21 mouse cellular contexts compared by ENCODE assay signal in the genomic region with DNA sequence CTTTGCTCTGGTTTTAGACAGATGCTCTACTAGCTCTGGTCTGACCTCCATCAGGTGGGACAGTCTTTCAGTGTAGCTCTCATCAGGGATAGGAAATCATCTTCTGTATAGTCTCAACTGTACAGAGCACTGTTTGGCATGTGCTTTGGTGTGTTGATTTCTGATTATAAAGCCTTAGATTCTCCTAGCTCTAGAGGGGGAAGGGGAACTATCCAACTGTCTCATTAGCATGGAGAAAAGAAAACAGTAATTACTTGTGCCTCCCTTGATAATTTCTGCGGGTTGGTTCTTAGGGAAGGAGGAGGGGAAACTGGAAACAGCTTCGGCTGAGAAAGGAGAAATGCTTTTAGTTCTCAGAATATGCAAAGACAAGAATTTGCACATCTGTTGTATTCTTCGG. TPM values are rescaled to one million over a fixed set of nuclear protein-coding genes. Genes with fewer than 3 reads are reported as not detected.
DNase-seq lines count a peak whose midpoint lies in the region; ATAC-seq and TF ChIP-seq lines count a peak whose summit lies in the region.
"Had no signal": no experiment of that assay in that cellular context is flagged by ENCODE, and none has a peak within 500 bp of the region (broad histone marks: within the 10 kb centered on the region; RNA-seq: fewer than 3 reads in every experiment).

No protein-coding gene starts in this region.

- no peak overlapping the region for H3K4me3 ChIP-seq in lung, embryonic 14.5 days (ENCODE audit: low read depth, low read length)
- no peak overlapping the region for H3K4me3 ChIP-seq in embryonic facial prominence, embryonic 15.5 days (replicated peaks)
- no peak overlapping the region for H3K4me3 ChIP-seq in forebrain, postnatal 0 days (ENCODE audit: low read depth, low read length)
- H3K4me3 ChIP-seq: heart, embryonic 13.5 days; liver, embryonic 12.5 days; megakaryocyte, embryonic 14.5 days; neural tube, embryonic 12.5 days had no signal

- 0 out of 2 replicates have a peak, but pooled peaks cover 3% of the 10 kb centered on the region for H3K36me3 ChIP-seq in lung, embryonic 14.5 days (ENCODE audit: insufficient read depth)
- H3K36me3 ChIP-seq in embryonic facial prominence, embryonic 15.5 days, result no peaks in the 10 kb centered on the region
- no peaks in the 10 kb centered on the region for H3K36me3 ChIP-seq in forebrain, postnatal 0 days (ENCODE audit: insufficient read depth)
- H3K36me3 ChIP-seq: heart, embryonic 13.5 days; neural tube, embryonic 12.5 days had no signal

- WGBS in lung, embryonic 14.5 days, result 63% methylated on average over 3 of the region's 3 CpGs
- WGBS in embryonic facial prominence, embryonic 15.5 days, result 7% methylated on average over 3 of the region's 3 CpGs
- WGBS in forebrain, postnatal 0 days, result 11% methylated on average over 3 of the region's 3 CpGs

- ATAC-seq in lung, embryonic 14.5 days (ENCODE audit: insufficient read depth), result no peak
- ATAC-seq in embryonic facial prominence, embryonic 15.5 days (ENCODE audit: insufficient number of reproducible peaks, low FRiP score, low TSS enrichment, low read depth), result no peak
- peak; percentile 66 for ATAC-seq in forebrain, postnatal 0 days
- ATAC-seq in monocyte, adult 5-6 weeks (replicated peaks; ENCODE audit: insufficient number of reproducible peaks, low FRiP score, low TSS enrichment, poor library complexity, severe bottlenecking), result 0 out of 2 replicates have a peak, but pooled peaks have one; percentile 25
- ATAC-seq: liver, embryonic 12.5 days had no signal

- H3K4me2 ChIP-seq in lung, embryonic 14.5 days, result no peak overlapping the region
- H3K4me2 ChIP-seq in embryonic facial prominence, embryonic 15.5 days (replicated peaks), result no peak overlapping the region
- no peak overlapping the region; the same call in 1 of the 2 replicates for H3K4me2 ChIP-seq in forebrain, postnatal 0 days (ENCODE audit: low read depth)
- H3K4me2 ChIP-seq: heart, embryonic 13.5 days; liver, embryonic 12.5 days; neural tube, embryonic 12.5 days had no signal

- no peaks in the 10 kb centered on the region for H3K27me3 ChIP-seq in lung, embryonic 14.5 days (ENCODE audit: insufficient read depth, low read length)
- H3K27me3 ChIP-seq in embryonic facial prominence, embryonic 15.5 days, result no peaks in the 10 kb centered on the region
- no peaks in the 10 kb centered on the region for H3K27me3 ChIP-seq in forebrain, postnatal 0 days (ENCODE audit: insufficient read depth, low read length)
- H3K27me3 ChIP-seq: heart, embryonic 13.5 days; liver, embryonic 12.5 days; megakaryocyte, embryonic 14.5 days; neural tube, embryonic 12.5 days had no signal

- no peak for TF ChIP-seq CTCF in lung, embryonic 14.5 days (IDR thresholded peaks at IDR 0.05; ENCODE audit: low read depth)
- TF ChIP-seq CTCF in forebrain, postnatal 0 days (IDR thresholded peaks at IDR 0.05; ENCODE audit: low read depth), result no peak

- H3K9ac ChIP-seq in lung, embryonic 14.5 days, result no peak overlapping the region
- no peak overlapping the region for H3K9ac ChIP-seq in embryonic facial prominence, embryonic 15.5 days
- no peak overlapping the region for H3K9ac ChIP-seq in forebrain, postnatal 0 days
- H3K9ac ChIP-seq: heart, embryonic 13.5 days; liver, embryonic 12.5 days; neural tube, embryonic 12.5 days had no signal

- H3K27ac ChIP-seq in lung, embryonic 14.5 days (ENCODE audit: low read depth), result 0 out of 2 replicates have a peak overlapping the region, but pooled peaks have one; percentile 37
- 0 out of 2 replicates have a peak overlapping the region, but pooled peaks have one; percentile 9 for H3K27ac ChIP-seq in embryonic facial prominence, embryonic 15.5 days (replicated peaks)
- no peak overlapping the region for H3K27ac ChIP-seq in forebrain, postnatal 0 days (ENCODE audit: low read depth, low read length)
- H3K27ac ChIP-seq: heart, embryonic 13.5 days; liver, embryonic 12.5 days; neural tube, embryonic 12.5 days had no signal

- peaks cover 3% of the 10 kb centered on the region; the same call in 1 of the 2 replicates for H3K4me1 ChIP-seq in lung, embryonic 14.5 days (ENCODE audit: insufficient read depth)
- peaks cover 26% of the 10 kb centered on the region for H3K4me1 ChIP-seq in embryonic facial prominence, embryonic 15.5 days
- H3K4me1 ChIP-seq in forebrain, postnatal 0 days (ENCODE audit: insufficient read depth), result peaks cover 10% of the 10 kb centered on the region; the same call in 1 of the 2 replicates

- DNase-seq in lung, embryonic 14.5 days, result no peak
- DNase-seq in lung, postnatal 25 days (ENCODE audit: low spot score), result no peak
- DNase-seq in forebrain, postnatal 0 days, result peak; percentile 25
- DNase-seq in kidney, postnatal 25 days, result no peak
- no peak for DNase-seq in kidney, adult 8-10 months
- no peak for DNase-seq in embryo, embryonic 10.5 days (ENCODE audit: low spot score)

- no peaks in the 10 kb centered on the region for H3K9me3 ChIP-seq in lung, embryonic 14.5 days (ENCODE audit: low read depth, low read length)
- H3K9me3 ChIP-seq in embryonic facial prominence, embryonic 15.5 days (replicated peaks), result no peaks in the 10 kb centered on the region
- H3K9me3 ChIP-seq in forebrain, postnatal 0 days (ENCODE audit: low read length), result no peaks in the 10 kb centered on the region
- H3K9me3 ChIP-seq: heart, embryonic 13.5 days; liver, embryonic 12.5 days; megakaryocyte, embryonic 14.5 days; neural tube, embryonic 12.5 days had no signal

RNA-seq across cellular contexts. Expression of gene a, which starts 25.9 kb away (rescaled TPM):
- polyA plus RNA-seq in lung, embryonic 14.5 days (2014; fragmentation: Nextera tagmentation; extraction: Ambion mirVana), result not detected in 2 replicates
- 18.8 and 20.1 TPM in 2 replicates for polyA plus RNA-seq in embryonic facial prominence, embryonic 15.5 days (2015; fragmentation: Nextera tagmentation; extraction: Ambion mirVana)
- 0.90 and 2.5 TPM in 2 replicates for total RNA-seq in forebrain, postnatal 0 days (2014; rRNA removed)
- polyA plus RNA-seq in forebrain, postnatal 0 days (2015; fragmentation: Nextera tagmentation; extraction: Ambion mirVana), result 2.9 and 3.5 TPM in 2 replicates
- not detected in 3 replicates for total RNA-seq in monocyte, adult 5-6 weeks (2017)
- total RNA-seq: adrenal gland, postnatal 14 days; gastrocnemius, postnatal 10 days; hematopoietic stem cell, adult 5-6 weeks; layer of hippocampus, adult 18-20 months had no signal
- polyA plus RNA-seq: kidney, adult 2 months; lung, embryonic 16.5 days; neural tube, embryonic 12.5 days; stomach, embryonic 14.5 days had no signal

RNA-seq across cellular contexts. Expression of gene Raly, which starts 26.2 kb away (rescaled TPM):
- 64.3 and 72.9 TPM in 2 replicates for polyA plus RNA-seq in lung, embryonic 14.5 days (2014; fragmentation: Nextera tagmentation; extraction: Ambion mirVana)
- 49.4 TPM in 2 replicates for polyA plus RNA-seq in embryonic facial prominence, embryonic 15.5 days (2015; fragmentation: Nextera tagmentation; extraction: Ambion mirVana)
- 174 and 222 TPM in 2 replicates for total RNA-seq in forebrain, postnatal 0 days (2014; rRNA removed)
- polyA plus RNA-seq in forebrain, postnatal 0 days (2015; fragmentation: Nextera tagmentation; extraction: Ambion mirVana), result 22.2 and 23.6 TPM in 2 replicates
- total RNA-seq in monocyte, adult 5-6 weeks (2017), result 165 to 198 TPM (median 196 TPM) in 3 replicates

RNA-seq across cellular contexts. Expression of gene Gm14214, which starts 47.3 kb away (rescaled TPM):
- polyA plus RNA-seq in lung, embryonic 14.5 days (2014; fragmentation: Nextera tagmentation; extraction: Ambion mirVana), result not detected in 2 replicates
- polyA plus RNA-seq in embryonic facial prominence, embryonic 15.5 days (2015; fragmentation: Nextera tagmentation; extraction: Ambion mirVana), result not detected in 2 replicates
- not detected in 2 replicates for total RNA-seq in forebrain, postnatal 0 days (2014; rRNA removed)
- polyA plus RNA-seq in forebrain, postnatal 0 days (2015; fragmentation: Nextera tagmentation; extraction: Ambion mirVana), result not detected in 2 replicates
- total RNA-seq in monocyte, adult 5-6 weeks (2017), result not detected in 3 replicates
- total RNA-seq: adrenal gland, postnatal 14 days; ES-E14; gastrocnemius, postnatal 10 days; hematopoietic stem cell, adult 5-6 weeks; layer of hippocampus, adult 18-20 months; left cerebral cortex, postnatal 4 days had no signal
- polyA plus RNA-seq: heart, embryonic 13.5 days; kidney, adult 2 months; liver, embryonic 12.5 days; lung, embryonic 16.5 days; neural tube, embryonic 12.5 days; stomach, embryonic 14.5 days had no signal

Comparison
In these comparisons a context has a peak if more than half of its experiments do, and no peak if none do; other contexts are left out.
1. ATAC-seq: peak in forebrain, postnatal 0 days (single experiment) and monocyte, adult 5-6 weeks (single experiment); none in lung, embryonic 14.5 days (single experiment) and embryonic facial prominence, embryonic 15.5 days (single experiment).